Mouse (Mus musculus): ENCODE results near the gene Gdf7.

DNA sequence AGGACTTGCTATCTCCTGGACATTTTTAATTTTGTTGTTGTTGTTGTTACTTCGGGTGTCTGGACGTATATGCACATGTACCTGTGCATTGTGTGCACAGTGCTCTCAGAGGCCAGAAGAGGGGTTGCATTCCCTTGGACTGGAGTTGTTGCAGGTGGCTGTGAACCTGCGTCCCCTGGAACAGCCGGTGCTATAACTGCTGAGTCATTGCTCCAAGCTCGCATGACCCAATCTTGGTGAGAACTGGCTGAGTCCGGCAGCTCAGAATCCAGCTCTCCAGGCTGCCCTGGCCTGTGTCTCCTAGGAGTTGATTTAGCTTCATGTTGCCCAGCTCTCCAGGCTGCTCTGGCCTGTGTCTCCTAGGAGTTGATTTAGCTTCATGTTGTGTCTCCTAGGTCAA, 39.3 kb upstream of the Gdf7 start:
- TF ChIP-seq EP300 (IDR thresholded peaks at IDR 0.05; ENCODE audit: low read depth): no peak
- TF ChIP-seq CTCF (IDR thresholded peaks at IDR 0.05; ENCODE audit: low read depth): no peak

Measured in liver, embryonic 14.5 days (tissue).